9 mouse cellular contexts compared by ENCODE assay signal in the genomic region with DNA sequence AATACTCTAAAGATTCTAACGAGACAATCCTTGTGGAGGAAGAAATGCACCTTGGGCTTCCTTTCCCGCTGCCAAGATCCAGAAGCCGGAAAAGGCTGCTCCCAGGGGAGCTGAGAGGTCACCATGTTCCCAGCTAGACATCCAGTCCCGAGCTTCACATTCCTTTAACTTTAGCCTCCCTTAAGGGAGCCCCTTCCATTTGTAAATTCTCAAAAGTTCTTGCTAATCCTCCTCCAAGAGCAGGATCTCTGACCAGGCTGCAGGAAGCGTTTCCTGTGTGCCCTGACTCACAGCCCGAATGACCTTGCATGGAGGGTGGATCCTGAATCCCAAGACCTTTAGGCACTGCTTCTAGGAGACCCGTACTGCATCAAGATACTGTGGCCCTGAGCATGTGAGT. TPM values are rescaled to one million over a fixed set of nuclear protein-coding genes. Genes with fewer than 3 reads are reported as not detected.
DNase-seq lines count a peak whose midpoint lies in the region; ATAC-seq and TF ChIP-seq lines count a peak whose summit lies in the region.
"Had no signal": no experiment of that assay in that cellular context is flagged by ENCODE, and none has a peak within 500 bp of the region (broad histone marks: within the 10 kb centered on the region; RNA-seq: fewer than 3 reads in every experiment).

No protein-coding gene starts in this region.

- no peaks in the 10 kb centered on the region for H3K27me3 ChIP-seq in lung, embryonic 14.5 days (ENCODE audit: insufficient read depth, low read length)
- H3K27me3 ChIP-seq in heart, embryonic 15.5 days = no peaks in the 10 kb centered on the region
- no peaks in the 10 kb centered on the region for H3K27me3 ChIP-seq in stomach, embryonic 15.5 days (replicated peaks)

- ATAC-seq in lung, embryonic 14.5 days (ENCODE audit: insufficient read depth) = peak; percentile 39; the same call in 1 of the 2 replicates
- peak; percentile 45; the same call in 1 of the 2 replicates for ATAC-seq in heart, embryonic 15.5 days (replicated peaks; ENCODE audit: insufficient number of reproducible peaks, insufficient read depth, low FRiP score, low read depth)
- ATAC-seq in stomach, embryonic 15.5 days (ENCODE audit: insufficient read depth, low FRiP score, low read depth) = peak; percentile 47; the same call in 1 of the 2 replicates

- H3K27ac ChIP-seq in lung, embryonic 14.5 days (ENCODE audit: low read depth) = peak overlapping the region; percentile 44; the same call in 1 of the 2 replicates
- H3K27ac ChIP-seq in heart, embryonic 15.5 days = peak overlapping the region; percentile 71
- H3K27ac ChIP-seq in stomach, embryonic 15.5 days = peak overlapping the region; percentile 45

- DNase-seq in lung, embryonic 14.5 days = peak; percentile 62
- no peak for DNase-seq in lung, postnatal 25 days (ENCODE audit: low spot score)
- peak; percentile 78 for DNase-seq in kidney, postnatal 10 days
- no peak for DNase-seq in thymus, postnatal 14 days
- no peak for DNase-seq in cerebellum, adult 11-12 months
- DNase-seq in spleen, postnatal 36 days (ENCODE audit: low spot score in 2 of 2) = no peak
- DNase-seq: left cerebral cortex, postnatal 4 days had no signal

- H3K36me3 ChIP-seq in lung, embryonic 14.5 days (ENCODE audit: insufficient read depth) = no peaks in the 10 kb centered on the region
- H3K36me3 ChIP-seq in heart, embryonic 15.5 days = no peaks in the 10 kb centered on the region
- H3K36me3 ChIP-seq in stomach, embryonic 15.5 days = no peaks in the 10 kb centered on the region

- H3K4me1 ChIP-seq in lung, embryonic 14.5 days (ENCODE audit: insufficient read depth) = 0 out of 2 replicates have a peak, but pooled peaks cover 3% of the 10 kb centered on the region
- peaks cover 15% of the 10 kb centered on the region for H3K4me1 ChIP-seq in heart, embryonic 15.5 days (replicated peaks)
- H3K4me1 ChIP-seq in stomach, embryonic 15.5 days = peaks cover 5% of the 10 kb centered on the region; the same call in 1 of the 2 replicates

- no peak for TF ChIP-seq CTCF in lung, embryonic 14.5 days (IDR thresholded peaks at IDR 0.05; ENCODE audit: low read depth)

- H3K4me3 ChIP-seq in lung, embryonic 14.5 days (ENCODE audit: low read depth, low read length) = no peak overlapping the region
- H3K4me3 ChIP-seq in heart, embryonic 15.5 days = no peak overlapping the region
- H3K4me3 ChIP-seq in stomach, embryonic 15.5 days (replicated peaks) = no peak overlapping the region

- H3K9ac ChIP-seq in lung, embryonic 14.5 days = no peak overlapping the region
- H3K9ac ChIP-seq in heart, embryonic 15.5 days = no peak overlapping the region
- no peak overlapping the region for H3K9ac ChIP-seq in stomach, embryonic 15.5 days

- 26% methylated on average over 7 of the region's 7 CpGs for WGBS in lung, embryonic 14.5 days
- WGBS in heart, embryonic 15.5 days = 28% methylated on average over 7 of the region's 7 CpGs
- WGBS in stomach, embryonic 15.5 days = 34% methylated on average over 7 of the region's 7 CpGs

- H3K4me2 ChIP-seq in lung, embryonic 14.5 days = no peak overlapping the region
- H3K4me2 ChIP-seq in heart, embryonic 15.5 days = no peak overlapping the region
- no peak overlapping the region for H3K4me2 ChIP-seq in stomach, embryonic 15.5 days

- H3K9me3 ChIP-seq in lung, embryonic 14.5 days (ENCODE audit: low read depth, low read length) = no peaks in the 10 kb centered on the region
- no peaks in the 10 kb centered on the region for H3K9me3 ChIP-seq in heart, embryonic 15.5 days (replicated peaks)
- H3K9me3 ChIP-seq in stomach, embryonic 15.5 days = no peaks in the 10 kb centered on the region

RNA-seq across cellular contexts. Expression of a gene that starts 53.5 kb away (rescaled TPM):
- 318 and 324 TPM in 2 replicates for polyA plus RNA-seq in lung, embryonic 14.5 days (2014; fragmentation: Nextera tagmentation; extraction: Ambion mirVana)
- 224 and 246 TPM in 2 replicates for polyA plus RNA-seq in heart, embryonic 15.5 days (2015; fragmentation: Nextera tagmentation; extraction: Ambion mirVana)
- polyA plus RNA-seq in stomach, embryonic 15.5 days (2015; fragmentation: Nextera tagmentation; extraction: Ambion mirVana) = 218 and 234 TPM in 2 replicates

Comparison
In these comparisons a context has a peak if more than half of its experiments do, and no peak if none do; other contexts are left out.
1. DNase-seq: peak in lung, embryonic 14.5 days (single experiment) and kidney, postnatal 10 days (single experiment); none in lung, postnatal 25 days (single experiment), thymus, postnatal 14 days (single experiment), cerebellum, adult 11-12 months (single experiment) and spleen, postnatal 36 days (0 of 2).
2. Peak in every context shown above with its lines, with median percentiles within 50 percentile points of each other: ATAC-seq and H3K27ac ChIP-seq.